Mouse (Mus musculus): ENCODE measurements around the gene Tlk1. TPM values are rescaled to one million over a fixed set of nuclear protein-coding genes. Genes with fewer than 3 reads are reported as not detected.

Gene Tlk1
- polyA plus RNA-seq, 1 experiment from 2014 or later: 36.7 TPM

- no peak overlapping the region for H3K4me3 ChIP-seq (ENCODE audit: low read depth, low read length)
- no peaks in the 10 kb centered on the region for H3K36me3 ChIP-seq (ENCODE audit: control insufficient read depth, insufficient read depth, low read length)
- H3K27me3 ChIP-seq (replicated peaks; ENCODE audit: control insufficient read depth, insufficient read depth, low read length): no peaks in the 10 kb centered on the region
- peak overlapping the region; percentile 65 for H3K27ac ChIP-seq (ENCODE audit: low read depth)
- WGBS: 25% methylated on average over 12 of the region's 12 CpGs
- H3K4me1 ChIP-seq (replicated peaks; ENCODE audit: control insufficient read depth, insufficient read depth, low read length): no peaks in the 10 kb centered on the region
- peak; percentile 66 for DNase-seq (ENCODE audit: low spot score)
- H3K9me3 ChIP-seq (ENCODE audit: control insufficient read depth, low read length): no peaks in the 10 kb centered on the region
- H3K4me2 ChIP-seq (ENCODE audit: low read length): peak overlapping the region; percentile 31
- no peak overlapping the region for H3K9ac ChIP-seq (ENCODE audit: low read length)
- peak; percentile 79; the same call in 1 of the 2 replicates for ATAC-seq (replicated peaks; ENCODE audit: low FRiP score, low TSS enrichment, low read depth)
Measured at GRCm38 (mm10) chr2:70838536-70839216, 13.1 kb upstream of the Tlk1 start.

GRCm38 (mm10) chr2:70836306-70836651 lies 10.8 kb upstream of the Tlk1 start:
- Histone ChIP-seq H3K4me2 (ENCODE audit: low read length) (no peak overlapping the region), H3K27ac (ENCODE audit: low read depth) (no peak overlapping the region), H3K27me3 (replicated peaks; ENCODE audit: control insufficient read depth, insufficient read depth, low read length) (no peaks in the 10 kb centered on the region), H3K36me3 (ENCODE audit: control insufficient read depth, insufficient read depth, low read length) (no peaks in the 10 kb centered on the region), H3K9ac (ENCODE audit: low read length) (no peak overlapping the region), H3K4me1 (replicated peaks; ENCODE audit: control insufficient read depth, insufficient read depth, low read length) (no peaks in the 10 kb centered on the region), H3K4me3 (ENCODE audit: low read depth, low read length) (no peak overlapping the region), H3K9me3 (ENCODE audit: control insufficient read depth, low read length) (no peaks in the 10 kb centered on the region)
- ATAC-seq (replicated peaks; ENCODE audit: low FRiP score, low TSS enrichment, low read depth): no peak
- DNase-seq (ENCODE audit: low spot score): no peak
- WGBS: 62% methylated on average over 4 of the region's 4 CpGs

GRCm38 (mm10) chr2:70835641-70836305 lies 10.2 kb upstream of the Tlk1 start:
- H3K4me2 ChIP-seq (ENCODE audit: low read length): no peak overlapping the region
- H3K4me3 ChIP-seq (ENCODE audit: low read depth, low read length): no peak overlapping the region
- no peaks in the 10 kb centered on the region for H3K27me3 ChIP-seq (replicated peaks; ENCODE audit: control insufficient read depth, insufficient read depth, low read length)
- H3K9ac ChIP-seq (ENCODE audit: low read length): no peak overlapping the region
- no peaks in the 10 kb centered on the region for H3K4me1 ChIP-seq (replicated peaks; ENCODE audit: control insufficient read depth, insufficient read depth, low read length)
- no peak overlapping the region for H3K27ac ChIP-seq (ENCODE audit: low read depth)
- H3K9me3 ChIP-seq (ENCODE audit: control insufficient read depth, low read length): no peaks in the 10 kb centered on the region
- WGBS: 57% methylated on average over 9 of the region's 9 CpGs
- ATAC-seq (replicated peaks; ENCODE audit: low FRiP score, low TSS enrichment, low read depth) (no peak), DNase-seq (ENCODE audit: low spot score) (no peak)
- no peaks in the 10 kb centered on the region for H3K36me3 ChIP-seq (ENCODE audit: control insufficient read depth, insufficient read depth, low read length)

- no peak overlapping the region for H3K9ac ChIP-seq (ENCODE audit: low read length)
- H3K4me1 ChIP-seq (replicated peaks; ENCODE audit: control insufficient read depth, insufficient read depth, low read length): no peaks in the 10 kb centered on the region
- H3K4me3 ChIP-seq (ENCODE audit: low read depth, low read length): no peak overlapping the region
- H3K4me2 ChIP-seq (ENCODE audit: low read length): no peak overlapping the region
- H3K36me3 ChIP-seq (ENCODE audit: control insufficient read depth, insufficient read depth, low read length): no peaks in the 10 kb centered on the region
- no peak overlapping the region for H3K27ac ChIP-seq (ENCODE audit: low read depth)
- no peaks in the 10 kb centered on the region for H3K9me3 ChIP-seq (ENCODE audit: control insufficient read depth, low read length)
- H3K27me3 ChIP-seq (replicated peaks; ENCODE audit: control insufficient read depth, insufficient read depth, low read length): no peaks in the 10 kb centered on the region
- no peak for DNase-seq (ENCODE audit: low spot score)
- no peak for ATAC-seq (replicated peaks; ENCODE audit: low FRiP score, low TSS enrichment, low read depth)
- WGBS: 76% methylated on average over 2 of the region's 2 CpGs
Measured at GRCm38 (mm10) chr2:70835209-70835608, 9.7 kb upstream of the Tlk1 start.

- Histone ChIP-seq H3K4me1 (replicated peaks; ENCODE audit: control insufficient read depth, insufficient read depth, low read length) (no peaks in the 10 kb centered on the region), H3K4me2 (ENCODE audit: low read length) (no peak overlapping the region), H3K27ac (ENCODE audit: low read depth) (no peak overlapping the region), H3K9ac (ENCODE audit: low read length) (no peak overlapping the region), H3K27me3 (replicated peaks; ENCODE audit: control insufficient read depth, insufficient read depth, low read length) (no peaks in the 10 kb centered on the region), H3K9me3 (ENCODE audit: control insufficient read depth, low read length) (no peaks in the 10 kb centered on the region), H3K4me3 (ENCODE audit: low read depth, low read length) (no peak overlapping the region), H3K36me3 (ENCODE audit: control insufficient read depth, insufficient read depth, low read length) (no peaks in the 10 kb centered on the region)
- WGBS: 48% methylated on average over 1 of the region's 1 CpGs
- ATAC-seq (replicated peaks; ENCODE audit: low FRiP score, low TSS enrichment, low read depth): no peak
- no peak for DNase-seq (ENCODE audit: low spot score)
Measured at GRCm38 (mm10) chr2:70833261-70833660, 7.7 kb upstream of the Tlk1 start.

GRCm38 (mm10) chr2:70831709-70832350 lies 6.3 kb upstream of the Tlk1 start:
- H3K27me3 ChIP-seq (replicated peaks; ENCODE audit: control insufficient read depth, insufficient read depth, low read length): no peaks in the 10 kb centered on the region
- 72% methylated on average over 10 of the region's 10 CpGs for WGBS
- no peak for DNase-seq (ENCODE audit: low spot score)

GRCm38 (mm10) chr2:70830683-70831082 lies 5.2 kb upstream of the Tlk1 start:
- DNase-seq (ENCODE audit: low spot score): no peak
- WGBS: 52% methylated on average over 2 of the region's 2 CpGs

More at GRCm38 (mm10) chr2:70831709-70832350, 6.3 kb upstream of the Tlk1 start:
- H3K9ac ChIP-seq (ENCODE audit: low read length): no peak overlapping the region
- H3K4me1 ChIP-seq (replicated peaks; ENCODE audit: control insufficient read depth, insufficient read depth, low read length): no peaks in the 10 kb centered on the region
- ATAC-seq (replicated peaks; ENCODE audit: low FRiP score, low TSS enrichment, low read depth): peak; percentile 73; the same call in 1 of the 2 replicates
- H3K36me3 ChIP-seq (ENCODE audit: control insufficient read depth, insufficient read depth, low read length): no peaks in the 10 kb centered on the region
- H3K9me3 ChIP-seq (ENCODE audit: control insufficient read depth, low read length): no peaks in the 10 kb centered on the region
- no peak overlapping the region for H3K4me3 ChIP-seq (ENCODE audit: low read depth, low read length)
- H3K27ac ChIP-seq (ENCODE audit: low read depth): peak overlapping the region; percentile 43
- no peak overlapping the region for H3K4me2 ChIP-seq (ENCODE audit: low read length)

GRCm38 (mm10) chr2:70829946-70830610 lies 4.5 kb upstream of the Tlk1 start:
- Histone ChIP-seq H3K4me1 (replicated peaks; ENCODE audit: control insufficient read depth, insufficient read depth, low read length) (no peaks in the 10 kb centered on the region), H3K36me3 (ENCODE audit: control insufficient read depth, insufficient read depth, low read length) (no peaks in the 10 kb centered on the region), H3K27ac (ENCODE audit: low read depth) (no peak overlapping the region), H3K9me3 (ENCODE audit: control insufficient read depth, low read length) (no peaks in the 10 kb centered on the region), H3K4me2 (ENCODE audit: low read length) (no peak overlapping the region), H3K4me3 (ENCODE audit: low read depth, low read length) (no peak overlapping the region), H3K9ac (ENCODE audit: low read length) (no peak overlapping the region), H3K27me3 (replicated peaks; ENCODE audit: control insufficient read depth, insufficient read depth, low read length) (no peaks in the 10 kb centered on the region)
- 79% methylated on average over 5 of the region's 5 CpGs for WGBS
- DNase-seq (ENCODE audit: low spot score) (no peak), ATAC-seq (replicated peaks; ENCODE audit: low FRiP score, low TSS enrichment, low read depth) (no peak)

More at GRCm38 (mm10) chr2:70830683-70831082, 5.2 kb upstream of the Tlk1 start:
- Histone ChIP-seq H3K27me3 (replicated peaks; ENCODE audit: control insufficient read depth, insufficient read depth, low read length) (no peaks in the 10 kb centered on the region), H3K4me3 (ENCODE audit: low read depth, low read length) (no peak overlapping the region), H3K4me2 (ENCODE audit: low read length) (no peak overlapping the region), H3K9me3 (ENCODE audit: control insufficient read depth, low read length) (no peaks in the 10 kb centered on the region), H3K27ac (ENCODE audit: low read depth) (no peak overlapping the region), H3K9ac (ENCODE audit: low read length) (no peak overlapping the region), H3K4me1 (replicated peaks; ENCODE audit: control insufficient read depth, insufficient read depth, low read length) (no peaks in the 10 kb centered on the region), H3K36me3 (ENCODE audit: control insufficient read depth, insufficient read depth, low read length) (no peaks in the 10 kb centered on the region)
- ATAC-seq (replicated peaks; ENCODE audit: low FRiP score, low TSS enrichment, low read depth): no peak
